Mouse (Mus musculus): Measurements from ENCODE around the gene Barx1. TPM values are rescaled to one million over a fixed set of nuclear protein-coding genes. Genes with fewer than 3 reads are reported as not detected.
A peak's percentile ranks its signal among the peaks of the same experiment; 100 is the strongest.

The Barx1 gene
- total RNA-seq (2014; fragmentation: Nextera tagmentation) (not detected in 2 replicates), total RNA-seq (2017) (not detected in 2 replicates)

DNA sequence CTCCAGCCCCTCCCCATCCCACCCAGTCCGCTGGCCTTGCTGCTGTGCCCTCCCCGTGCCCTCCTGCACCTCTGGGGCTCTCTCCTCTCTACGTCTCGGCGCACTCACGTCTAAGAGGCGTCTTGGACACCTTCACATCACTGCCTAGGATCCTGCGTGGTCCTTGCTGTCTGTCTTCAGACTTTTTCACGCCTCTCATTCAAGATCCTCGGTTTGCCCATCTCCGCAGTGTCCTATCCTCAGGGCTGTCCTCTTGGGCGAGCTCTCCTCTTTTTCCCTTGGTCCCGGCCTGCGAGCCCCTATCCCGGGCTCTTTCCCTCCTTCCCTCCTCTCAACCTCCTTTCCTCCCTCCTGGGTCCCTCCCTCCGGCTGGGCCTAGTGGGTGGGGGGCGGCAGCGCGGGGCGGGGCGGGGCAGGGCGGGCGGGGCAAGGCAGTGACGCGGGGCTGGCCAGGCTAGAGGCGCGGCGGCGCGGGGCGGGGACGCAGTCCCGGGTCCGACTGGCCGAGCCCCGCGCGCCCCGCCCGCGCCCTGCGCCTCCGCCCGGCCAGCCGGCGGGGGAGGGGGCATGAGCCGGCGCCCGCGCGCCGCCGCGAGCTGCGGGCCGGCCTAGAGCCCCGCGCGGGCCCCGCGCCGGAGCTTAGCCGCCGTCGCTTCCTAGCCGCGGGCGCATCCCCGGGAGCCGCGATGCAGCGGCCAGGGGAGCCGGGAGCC, at the start of gene Barx1:
Gene Barx1, plus strand, starts transcription at position 568 of the 713 bp plus-strand sequence.
- ATAC-seq (replicated peaks; ENCODE audit: low FRiP score, low TSS enrichment, poor library complexity, severe bottlenecking) = no peak

GRCm38 (mm10) chr13:48614525-48614924, 48.3 kb upstream of the Barx1 start:
- no peak for ATAC-seq (replicated peaks; ENCODE audit: low FRiP score, low TSS enrichment, poor library complexity, severe bottlenecking)

GRCm38 (mm10) chr13:48617774-48618173, 45.0 kb upstream of the Barx1 start:
- ATAC-seq (replicated peaks; ENCODE audit: low FRiP score, low TSS enrichment, poor library complexity, severe bottlenecking) = no peak

DNA sequence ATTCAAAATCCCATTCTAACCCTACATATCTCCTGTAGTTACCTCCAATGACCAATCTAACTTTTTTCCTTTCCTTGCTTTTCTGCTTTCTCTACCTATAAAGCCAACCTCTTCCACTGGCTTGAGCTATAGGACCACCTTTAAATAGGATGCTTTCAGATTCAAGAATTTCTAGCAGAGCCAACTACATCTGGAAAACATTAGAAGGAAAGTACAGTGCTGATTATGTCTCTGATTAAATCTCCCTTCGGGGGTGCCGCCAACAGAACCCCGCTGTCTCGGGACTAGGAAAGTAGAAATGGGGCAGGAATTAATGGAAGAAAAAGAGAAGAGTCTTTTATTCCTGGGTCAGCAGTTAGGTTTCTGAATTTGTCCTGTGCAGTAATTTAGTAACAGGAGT, 43.9 kb upstream of the Barx1 start:
- no peak for ATAC-seq (replicated peaks; ENCODE audit: low FRiP score, low TSS enrichment, poor library complexity, severe bottlenecking)

GRCm38 (mm10) chr13:48624968-48625398, 37.8 kb upstream of the Barx1 start:
- ATAC-seq (replicated peaks; ENCODE audit: low FRiP score, low TSS enrichment, poor library complexity, severe bottlenecking) = no peak

DNA sequence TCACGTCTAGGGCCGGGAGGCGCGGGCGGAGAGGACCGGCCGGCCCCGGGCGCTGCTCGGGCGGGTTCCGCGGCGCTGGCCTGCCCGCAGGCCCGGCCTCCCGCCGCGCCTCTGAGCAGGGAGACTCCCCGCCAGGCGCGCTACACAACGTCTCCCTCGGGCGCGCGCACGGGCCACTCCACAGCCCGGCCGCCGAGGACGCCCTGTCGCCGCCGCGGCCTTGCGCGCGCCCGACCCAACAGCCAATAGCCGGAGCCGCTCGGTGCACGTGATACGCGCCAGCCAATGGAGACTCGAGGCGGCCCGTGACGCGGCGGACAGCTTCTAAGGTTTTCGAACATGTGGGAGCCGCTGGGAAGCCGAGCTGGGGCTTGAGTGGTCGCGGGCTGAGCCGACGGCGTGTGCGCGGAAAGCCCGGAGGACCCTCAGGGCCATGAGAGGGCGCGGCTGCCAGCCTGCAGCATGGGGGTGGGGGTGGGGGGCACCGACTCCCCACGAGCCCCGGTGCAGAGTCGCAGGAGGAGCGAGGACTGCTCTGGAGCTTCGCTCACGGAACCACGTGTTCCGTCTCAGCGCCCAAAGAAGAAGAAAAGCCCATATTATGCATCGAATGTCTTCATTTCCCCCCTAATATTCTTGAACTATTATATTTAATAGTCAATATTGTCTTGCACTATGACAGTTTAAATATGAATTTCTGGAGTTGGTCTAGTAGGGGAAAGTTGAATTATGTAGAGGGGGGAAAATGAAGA, 37.2 kb upstream of the Barx1 start, which contains the start of gene Ptpdc1:
Gene Ptpdc1, minus strand, starts transcription at position 232 of the 752 bp plus-strand sequence.
- peak; percentile 99 for ATAC-seq (replicated peaks; ENCODE audit: low FRiP score, low TSS enrichment, poor library complexity, severe bottlenecking)

DNA sequence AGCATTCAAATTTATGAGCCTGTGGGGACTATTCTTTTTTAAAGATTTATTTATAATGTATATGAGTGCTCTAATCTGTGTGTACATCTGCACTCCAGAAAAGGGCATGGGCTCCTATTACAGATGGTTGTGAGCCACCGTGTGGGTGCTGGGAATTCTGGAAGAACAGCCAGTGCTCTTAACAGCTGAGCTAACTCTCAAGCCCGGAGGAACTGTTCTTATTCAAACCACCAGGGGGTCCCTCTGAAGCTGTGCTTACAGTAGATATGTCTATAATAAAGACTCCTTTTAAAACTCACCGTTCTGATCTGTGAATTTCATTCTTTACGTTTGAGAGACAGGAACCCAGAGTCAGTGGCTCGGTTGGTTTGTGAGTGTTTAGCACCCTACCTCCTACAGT, 31.1 kb upstream of the Barx1 start:
- ATAC-seq (replicated peaks; ENCODE audit: low FRiP score, low TSS enrichment, poor library complexity, severe bottlenecking) = no peak

DNA sequence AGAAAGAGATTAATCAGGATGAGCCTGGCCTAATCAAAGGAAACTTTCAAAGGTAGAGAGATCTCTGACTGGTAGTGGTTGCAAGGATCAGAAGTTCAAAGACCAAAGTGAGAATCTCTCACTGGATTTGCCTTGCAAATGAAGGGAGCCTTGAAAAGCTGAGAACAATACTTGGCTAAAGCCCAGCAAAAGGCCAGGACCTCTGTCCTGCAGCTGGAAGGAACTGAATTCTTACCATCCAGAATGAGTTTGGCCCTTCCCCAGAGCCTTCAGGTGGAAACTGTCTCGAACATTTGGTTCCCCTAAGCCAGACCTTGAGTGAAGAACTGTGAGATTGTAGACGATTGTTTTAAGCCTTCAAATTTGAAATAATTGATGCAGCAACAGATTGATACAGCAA, 25.1 kb upstream of the Barx1 start:
- no peak for ATAC-seq (replicated peaks; ENCODE audit: low FRiP score, low TSS enrichment, poor library complexity, severe bottlenecking)

GRCm38 (mm10) chr13:48639570-48639969, 23.2 kb upstream of the Barx1 start:
- ATAC-seq (replicated peaks; ENCODE audit: low FRiP score, low TSS enrichment, poor library complexity, severe bottlenecking) = peak; percentile 84; the same call in 1 of the 2 replicates

DNA sequence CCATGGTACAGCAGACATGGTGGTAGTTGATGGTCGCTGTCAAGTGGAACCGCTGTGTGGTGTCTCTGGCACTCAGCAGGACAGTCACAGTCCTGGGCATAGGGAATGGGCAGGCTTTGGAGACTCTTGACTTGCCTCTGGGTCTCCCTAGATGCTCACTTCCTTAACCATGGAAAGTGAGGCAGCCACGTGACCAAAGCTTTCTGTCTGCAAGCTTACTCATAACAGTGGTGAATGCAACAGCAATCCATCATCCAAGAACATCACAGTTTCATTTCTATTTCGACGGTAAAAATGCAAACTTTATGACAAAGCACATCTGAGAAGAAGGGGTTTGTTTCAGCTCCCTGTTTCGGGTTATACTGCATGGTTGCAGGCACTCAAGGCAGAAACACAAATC, 19.7 kb upstream of the Barx1 start:
- ATAC-seq (replicated peaks; ENCODE audit: low FRiP score, low TSS enrichment, poor library complexity, severe bottlenecking) = no peak

DNA sequence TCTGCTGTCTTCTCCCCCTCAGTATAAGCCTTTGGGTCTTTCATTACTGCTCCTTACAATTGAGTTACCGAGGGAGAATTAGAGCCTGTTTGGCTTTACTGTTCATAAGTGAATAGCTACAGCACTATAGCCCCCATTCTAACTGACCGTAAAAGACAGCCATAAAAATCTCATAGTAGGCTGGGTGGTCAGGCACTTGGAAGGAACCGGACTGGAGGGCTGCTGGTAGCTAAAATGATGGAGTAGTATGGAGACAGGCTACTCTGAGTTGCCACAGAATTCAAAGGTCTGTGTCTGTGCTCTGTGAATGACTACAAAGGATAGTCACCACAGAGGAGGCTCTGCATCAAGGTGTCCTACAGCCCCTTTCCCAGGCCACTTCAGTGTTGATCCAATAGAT, 18.8 kb upstream of the Barx1 start:
- no peak for ATAC-seq (replicated peaks; ENCODE audit: low FRiP score, low TSS enrichment, poor library complexity, severe bottlenecking)

DNA sequence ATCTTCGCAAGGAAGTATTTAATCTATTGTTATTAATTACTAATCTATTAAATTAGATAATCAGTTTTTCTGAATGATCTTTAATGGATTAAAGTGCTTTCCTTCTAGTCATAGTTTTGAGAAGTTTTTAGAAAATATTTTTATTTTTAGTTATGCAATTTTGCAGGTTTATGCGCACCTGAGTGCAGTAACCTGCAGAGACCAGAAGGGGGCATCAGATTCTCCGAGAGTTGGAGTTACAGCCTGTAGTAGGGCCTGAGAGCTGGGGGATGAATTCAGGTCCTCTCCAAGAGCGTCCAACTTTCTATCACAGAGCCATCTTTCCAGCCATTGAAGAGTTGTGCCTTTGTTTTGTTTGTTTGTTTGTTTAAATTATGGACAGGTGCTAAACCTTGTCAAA, 16.1 kb upstream of the Barx1 start:
- ATAC-seq (replicated peaks; ENCODE audit: low FRiP score, low TSS enrichment, poor library complexity, severe bottlenecking) = no peak

- peak; percentile 71 for ATAC-seq (replicated peaks; ENCODE audit: low FRiP score, low TSS enrichment, poor library complexity, severe bottlenecking)
Observed at GRCm38 (mm10) chr13:48650615-48651014, 12.2 kb upstream of the Barx1 start.

DNA sequence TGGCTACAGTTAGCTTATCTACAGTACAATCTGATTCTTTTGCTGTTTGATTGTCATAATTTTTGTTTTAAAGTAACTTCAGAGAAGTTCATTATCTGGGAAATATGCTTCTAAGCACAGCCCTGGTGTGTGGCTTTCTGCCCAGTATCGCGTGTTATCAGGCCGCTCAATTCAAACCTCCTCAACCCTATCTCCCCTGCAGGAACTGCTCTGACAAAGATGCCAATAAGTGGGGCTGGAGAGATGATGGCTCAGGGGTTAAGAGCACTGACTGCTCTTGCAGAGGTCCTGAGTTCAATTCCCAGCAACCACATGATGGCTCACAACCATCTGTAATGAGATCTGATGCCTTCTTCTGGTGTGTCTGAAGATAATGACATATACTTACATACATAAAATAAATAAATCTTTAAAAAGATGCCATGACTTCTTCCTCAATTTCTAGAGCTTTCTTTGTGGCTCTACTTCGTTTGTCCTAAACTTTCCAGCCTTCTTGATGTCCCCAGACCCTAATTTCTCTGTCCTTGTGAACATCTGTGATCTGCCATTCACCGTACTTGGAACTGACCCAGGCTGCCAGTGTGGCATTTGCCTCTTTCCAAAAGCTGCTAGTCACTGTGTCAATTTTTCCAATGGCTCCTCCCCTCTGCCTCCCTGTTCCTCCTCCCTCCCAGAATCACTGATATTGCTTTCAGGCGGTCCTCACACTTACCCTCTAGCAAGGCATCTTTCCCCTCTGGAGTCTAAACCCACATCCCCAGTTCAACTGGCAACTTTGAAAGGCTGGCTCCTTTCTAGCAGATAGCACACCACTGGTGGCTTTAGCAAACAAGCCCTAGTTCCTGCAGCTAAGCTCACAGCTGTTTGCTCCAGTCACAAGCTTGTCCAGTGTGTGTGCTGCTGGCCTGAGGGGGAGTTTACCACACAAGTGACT, 11.4 kb upstream of the Barx1 start:
- ATAC-seq (replicated peaks; ENCODE audit: low FRiP score, low TSS enrichment, poor library complexity, severe bottlenecking) = peak; percentile 83

DNA sequence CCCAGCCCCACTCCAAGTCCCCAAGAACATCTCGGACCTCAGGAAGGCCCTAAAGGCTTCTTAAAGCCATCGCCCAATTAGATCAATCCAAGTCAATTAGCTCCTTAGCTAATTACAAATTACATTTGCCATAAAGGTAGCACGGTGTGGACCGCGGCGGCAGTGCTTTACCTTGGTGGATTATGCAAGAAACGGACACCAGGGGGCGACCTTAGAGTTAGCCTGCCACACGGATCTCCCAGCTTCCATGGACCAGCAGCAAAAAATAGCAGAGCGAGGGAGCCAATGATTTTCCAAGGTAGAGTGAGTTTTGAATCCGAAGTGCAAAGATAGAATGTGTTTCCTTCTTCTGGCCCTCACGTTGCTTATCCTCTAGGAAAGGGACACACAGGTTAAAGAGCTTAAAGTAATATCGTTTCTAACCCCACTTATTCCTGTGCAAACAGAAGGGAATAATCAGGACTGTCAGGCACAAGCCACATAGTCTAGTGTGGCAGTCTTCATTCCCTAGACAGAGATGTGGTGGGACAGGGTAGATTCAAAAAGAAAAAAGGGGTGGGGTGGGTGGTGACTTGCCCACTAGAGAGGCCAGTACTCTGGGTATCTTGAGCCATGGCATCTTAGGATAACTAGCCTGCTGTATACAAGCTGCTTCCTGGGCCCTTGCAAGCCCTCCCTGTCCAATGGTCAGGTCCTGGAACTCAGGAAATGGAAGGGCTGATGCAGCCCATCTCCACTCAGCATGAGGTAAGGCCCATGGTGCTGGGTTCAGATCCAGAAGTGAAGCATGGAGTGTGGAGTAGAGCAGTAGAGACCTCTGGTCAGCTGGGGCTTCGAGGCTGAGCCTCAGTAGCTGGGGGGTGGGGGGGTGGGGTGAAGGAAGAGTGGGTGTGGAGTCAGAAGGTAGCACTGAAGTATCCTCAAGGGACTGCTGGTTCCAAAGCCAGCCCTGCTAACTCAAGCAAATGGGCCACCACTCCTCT, 8.7 kb upstream of the Barx1 start:
- 0 out of 2 replicates have a peak, but pooled peaks have one; percentile 31 for ATAC-seq (replicated peaks; ENCODE audit: low FRiP score, low TSS enrichment, poor library complexity, severe bottlenecking)

GRCm38 (mm10) chr13:48655637-48656036, 7.2 kb upstream of the Barx1 start:
- ATAC-seq (replicated peaks; ENCODE audit: low FRiP score, low TSS enrichment, poor library complexity, severe bottlenecking) = no peak

DNA sequence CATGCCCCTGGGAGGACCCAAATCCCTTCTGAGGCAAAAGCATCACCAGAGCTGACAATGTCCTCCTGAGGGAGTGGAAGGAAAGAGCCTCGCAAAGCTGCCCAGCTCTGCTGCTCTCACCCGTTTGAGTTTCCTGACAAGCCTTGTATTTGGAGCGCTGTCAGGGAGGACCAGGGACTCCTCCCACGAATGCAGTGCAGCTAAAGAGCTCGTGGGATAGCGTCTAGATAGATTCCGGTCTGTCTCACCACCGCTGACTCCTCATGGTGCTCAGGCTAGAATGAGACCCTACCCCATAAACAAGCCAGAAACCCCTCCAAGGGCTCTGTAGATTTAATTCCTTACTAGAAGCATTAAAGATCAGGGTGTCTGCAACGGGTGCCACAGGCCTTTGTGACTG, 5.0 kb upstream of the Barx1 start:
- no peak for ATAC-seq (replicated peaks; ENCODE audit: low FRiP score, low TSS enrichment, poor library complexity, severe bottlenecking)

DNA sequence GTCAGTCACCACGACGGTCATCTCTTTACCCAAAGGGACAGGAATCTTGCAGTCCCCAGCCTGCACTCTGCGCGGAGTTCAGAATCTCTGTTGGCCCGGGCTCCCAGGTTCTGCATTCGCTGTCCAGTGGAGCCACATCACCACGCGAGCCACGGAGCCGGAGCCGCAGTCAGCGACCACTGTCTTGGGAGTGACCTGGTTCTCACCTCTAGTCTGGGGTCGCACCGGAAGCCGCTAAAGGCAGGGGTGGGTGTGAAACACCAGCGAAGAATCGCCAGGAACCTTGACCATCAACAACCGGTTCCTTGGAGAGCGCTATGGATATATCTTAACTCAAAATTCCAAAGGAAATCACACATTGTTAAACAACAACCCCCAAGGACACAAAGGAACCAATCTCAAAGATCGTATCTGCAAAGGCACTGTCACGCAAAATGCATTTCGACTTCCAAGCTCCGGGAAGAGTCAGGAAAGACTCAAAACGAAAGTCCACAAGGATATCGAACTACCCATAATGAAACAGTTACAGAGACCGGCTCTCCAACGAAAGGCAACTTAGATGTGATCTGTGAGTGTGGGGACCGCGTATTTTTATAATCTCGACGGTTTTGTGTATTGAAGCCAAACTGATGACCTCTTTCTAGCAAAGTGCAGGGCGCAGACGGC, 4.1 kb upstream of the Barx1 start:
- no peak for ATAC-seq (replicated peaks; ENCODE audit: low FRiP score, low TSS enrichment, poor library complexity, severe bottlenecking)

Data from megakaryocyte-erythroid progenitor cell, adult 5-6 weeks (primary cell).